Mouse (Mus musculus) thymus, adult 2 months (tissue): ENCODE results near the gene Erbb3.
"Not testable (repeated sequence)": the region's sequence is repeated elsewhere in the genome, so short reads cannot be mapped to it uniquely, and the experiment has no call there.

Source experiments
- CTCF ChIP-seq: fragments of 200-500 bp; IDR thresholded peaks from 2 replicates; pipeline ENCODE4 v1.5.1; 2012; ENCODE audit warnings: mild to moderate bottlenecking, control low read depth, low read length, moderate library complexity, borderline replicate concordance; ENCODE audit not compliant: control insufficient read depth, poor library complexity, insufficient read depth; ENCODE audit errors: extremely low read depth
- POLR2A ChIP-seq: fragments of 200-500 bp; IDR thresholded peaks from 2 replicates; pipeline ENCODE4 v1.6.1; 2012; ENCODE audit warnings: mild to moderate bottlenecking, low read length, control low read depth, moderate library complexity; ENCODE audit not compliant: control insufficient read depth, poor library complexity, insufficient read depth; ENCODE audit errors: extremely low read depth

- TF ChIP-seq POLR2A, CTCF: not testable (repeated sequence)
Measured at GRCm38 (mm10) chr10:128548051-128548791, 41.2 kb downstream of the Erbb3 start.
